Mouse (Mus musculus) retina, embryonic 14.5 days (tissue): Measurements from ENCODE around the gene Gm17660.
"Not testable (repeated sequence)": the region's sequence is repeated elsewhere in the genome, so short reads cannot be mapped to it uniquely, and the experiment has no call there.

Experiments
- DNase-seq: peaks from one replicate; pipeline ENCODE4 v3.0.0-alpha.2; 2015; ENCODE audit warnings: low spot score

Gm17660 gene

DNA sequence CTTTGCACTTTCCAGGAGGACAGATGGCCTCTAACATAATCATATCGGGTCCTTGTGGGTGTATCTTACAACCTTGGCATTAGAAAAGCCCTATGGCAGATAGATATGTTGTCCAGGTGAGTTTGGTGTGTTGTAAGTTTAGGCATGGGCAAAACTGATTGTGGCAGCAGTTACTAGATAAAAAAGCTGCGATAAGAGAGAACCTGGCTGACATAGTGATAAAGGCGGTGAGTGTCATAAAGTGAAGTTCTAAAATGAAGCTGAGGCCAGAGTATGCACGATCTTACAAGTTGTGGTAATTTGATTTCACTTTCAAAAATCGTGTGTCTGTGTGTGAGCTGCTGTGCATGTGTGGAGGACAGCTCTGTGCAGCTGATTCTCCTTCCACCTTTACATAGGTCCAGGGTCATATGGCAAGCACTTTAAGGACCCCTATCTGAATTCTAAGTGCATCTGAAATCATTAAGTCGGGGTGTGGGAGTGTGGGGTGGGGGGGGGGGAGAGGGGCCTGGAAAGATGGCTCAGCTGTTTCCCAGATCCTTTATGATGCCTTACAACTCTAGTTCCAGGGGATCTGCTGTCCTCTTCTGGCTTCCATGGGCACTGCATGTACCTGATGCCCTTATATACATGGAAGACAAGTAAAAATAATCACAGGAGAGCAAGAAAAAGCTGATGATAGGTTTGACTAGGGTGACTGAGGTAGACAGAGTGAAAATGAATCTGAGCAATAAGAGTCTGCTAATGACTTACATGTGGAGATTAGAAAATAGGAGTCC lies 38.1 kb downstream of the Gm17660 start:
- DNase-seq = peak; percentile 66

GRCm38 (mm10) chr5:104036686-104037085 lies 40.7 kb downstream of the Gm17660 start:
- no peak for DNase-seq

GRCm38 (mm10) chr5:104035824-104036223 lies 41.6 kb downstream of the Gm17660 start:
- no peak for DNase-seq

GRCm38 (mm10) chr5:104035066-104035465 lies 42.3 kb downstream of the Gm17660 start:
- peak; percentile 57 for DNase-seq

DNA sequence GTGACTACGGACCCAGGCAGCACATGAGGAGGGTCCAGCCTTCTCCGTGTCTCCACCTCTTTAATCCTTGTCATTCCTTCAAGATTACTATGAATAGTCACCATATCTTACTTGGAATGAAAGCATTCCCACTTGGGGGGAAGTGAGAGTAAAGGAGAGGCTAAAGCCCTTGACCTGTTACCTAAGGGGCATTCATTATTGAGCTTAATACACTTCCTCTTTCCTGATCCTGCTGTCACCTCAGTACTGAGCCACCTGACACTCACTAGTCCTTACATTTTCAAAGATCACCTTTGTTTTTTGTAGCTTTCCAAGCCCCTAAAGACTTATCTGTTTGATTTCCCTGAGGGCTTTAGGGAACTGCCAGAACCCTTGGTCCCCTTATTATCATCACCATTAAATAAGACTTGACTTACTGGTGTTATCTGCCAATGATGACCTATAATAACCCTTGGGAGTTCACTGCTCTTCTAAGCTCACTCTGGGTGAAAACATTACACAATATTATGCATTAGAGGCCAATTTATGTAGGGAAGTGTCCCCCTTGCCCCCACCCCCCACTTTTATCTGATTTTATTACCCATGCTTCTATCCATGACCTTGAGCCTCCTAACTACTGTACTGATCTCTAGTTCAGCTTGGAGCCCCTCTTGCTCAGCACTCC lies 44.8 kb downstream of the Gm17660 start:
- no peak for DNase-seq

DNA sequence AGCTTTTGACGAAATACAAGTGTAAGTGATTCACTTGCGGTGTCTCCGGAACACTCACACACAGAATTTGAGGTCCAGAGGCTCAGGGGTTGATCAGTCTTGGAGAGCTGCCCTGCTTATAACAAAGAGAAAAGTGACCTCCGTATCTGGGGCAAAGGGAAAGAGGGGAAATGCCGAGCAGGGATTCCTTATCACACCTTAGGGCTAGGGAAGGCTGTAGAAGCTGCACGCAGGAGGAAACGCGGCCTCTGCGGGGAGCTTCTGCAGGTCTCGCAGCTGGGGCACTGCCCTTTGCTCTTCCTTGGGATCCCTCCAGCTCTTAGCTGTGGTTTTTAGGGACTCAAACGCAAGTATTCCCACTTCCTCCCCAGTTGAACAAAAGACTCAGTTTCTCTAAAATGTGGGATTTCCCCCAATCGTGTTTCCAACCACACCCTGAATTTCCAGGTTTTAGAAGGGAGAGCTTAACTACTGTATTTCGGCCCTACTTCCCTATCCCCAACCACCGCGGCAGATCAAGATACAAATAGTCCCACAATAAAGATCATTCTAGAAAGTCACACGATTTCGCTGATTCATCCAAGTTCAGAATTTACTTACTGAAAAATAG lies 52.1 kb downstream of the Gm17660 start:
- no peak for DNase-seq

GRCm38 (mm10) chr5:104024762-104025161 lies 52.6 kb downstream of the Gm17660 start:
- no peak for DNase-seq

GRCm38 (mm10) chr5:104024193-104024592 lies 53.2 kb downstream of the Gm17660 start:
- DNase-seq = not testable (repeated sequence)

DNA sequence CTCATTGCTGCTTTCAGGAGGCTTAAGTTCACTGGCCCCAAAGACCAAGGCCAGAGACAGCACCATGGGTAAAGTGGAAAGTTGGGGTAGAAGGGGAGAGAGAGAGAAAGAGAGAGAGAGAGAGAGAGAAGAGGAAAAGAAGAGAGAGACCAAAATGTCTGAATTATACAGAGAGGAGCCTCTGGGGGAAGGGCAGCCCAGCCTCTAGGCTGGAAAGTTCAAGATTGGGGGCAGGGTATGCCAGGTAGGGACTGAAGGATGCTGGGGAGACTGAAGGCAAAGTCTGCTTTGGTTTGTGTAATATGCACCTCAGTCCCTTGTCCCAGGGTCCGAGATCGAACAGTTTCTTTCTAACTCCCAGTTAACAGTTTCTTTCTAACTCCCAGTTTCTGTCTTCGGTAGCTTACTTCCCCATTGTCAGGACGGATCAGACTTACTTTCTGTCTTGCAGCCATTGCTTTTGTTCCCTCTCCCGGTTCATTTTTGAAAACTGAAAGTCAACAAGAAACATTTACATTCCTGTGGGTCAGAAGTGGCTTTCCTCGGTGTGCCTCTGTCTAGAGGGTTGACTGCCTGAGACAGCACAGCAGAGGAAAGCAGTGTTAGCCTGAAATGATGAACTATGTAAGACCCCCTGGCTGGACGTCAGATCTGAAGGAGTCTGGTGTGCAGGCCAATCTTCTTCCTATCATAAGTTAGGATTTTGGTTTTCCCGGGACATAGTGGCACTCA lies 54.0 kb downstream of the Gm17660 start:
- no peak for DNase-seq

DNA sequence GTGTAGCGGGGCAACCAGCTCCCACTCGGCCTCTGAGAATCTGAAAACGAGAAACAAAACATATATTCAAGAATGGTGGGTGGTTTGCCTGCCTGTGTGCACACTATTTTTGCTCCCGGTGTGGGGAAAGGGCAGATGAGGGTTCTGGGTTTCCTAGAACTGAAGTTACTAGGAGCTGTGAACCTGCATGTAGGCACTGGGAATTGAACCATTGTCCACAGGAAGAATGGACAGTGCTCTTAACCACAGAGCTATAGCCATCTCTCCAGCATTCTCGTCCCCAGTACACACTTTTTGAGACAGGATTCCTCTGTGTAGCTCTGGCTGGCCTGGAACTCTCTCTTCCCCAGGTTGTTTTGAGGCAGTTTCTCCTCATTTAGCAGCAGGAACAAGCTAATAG lies 54.9 kb downstream of the Gm17660 start:
- DNase-seq = no peak

GRCm38 (mm10) chr5:104021597-104022378 lies 55.6 kb downstream of the Gm17660 start, which contains the start of gene Hsd17b11:
TSS of gene Hsd17b11 (minus strand) at chr5:104021919.
- DNase-seq = peak; percentile 76
